ENCODE assay signal across 19 mouse cellular contexts in genomic region chr12:41192829-41193228, GRCm38 (mm10).
"Had no signal": no experiment of that assay in that cellular context is flagged by ENCODE, and none has a peak within 500 bp of the region (broad histone marks: within the 10 kb centered on the region; RNA-seq: fewer than 3 reads in every experiment).

No protein-coding gene starts in this region.

- H3K4me2 ChIP-seq: liver, embryonic 13.5 days; midbrain, embryonic 11.5 days; neural tube, embryonic 13.5 days; stomach, embryonic 15.5 days had no signal

- DNase-seq: kidney, postnatal 25 days; layer of hippocampus, adult 9-11 months; liver, embryonic 13.5 days; lung, adult 2 months; lung, postnatal 14 days; lung, postnatal 4 days; retina, postnatal 1 day; right cerebral cortex, postnatal 25 days; spleen, adult 18-20 months; thymus, adult 18-20 months; thymus, postnatal 36 days had no signal

- H3K9ac ChIP-seq: liver, embryonic 13.5 days; neural tube, embryonic 13.5 days; stomach, embryonic 15.5 days had no signal

- H3K4me3 ChIP-seq: layer of hippocampus, adult 2 months; left cerebral cortex, adult 2 months; liver, embryonic 13.5 days; myocyte; neural tube, embryonic 13.5 days; stomach, embryonic 15.5 days had no signal

- H3K27ac ChIP-seq: kidney, postnatal 0 days; layer of hippocampus, adult 2 months; left cerebral cortex, adult 2 months; liver, embryonic 13.5 days; neural tube, embryonic 13.5 days; stomach, embryonic 15.5 days had no signal

- H3K27me3 ChIP-seq: liver, embryonic 13.5 days; neural tube, embryonic 13.5 days; stomach, embryonic 15.5 days had no signal

- H3K36me3 ChIP-seq: liver, embryonic 13.5 days; neural tube, embryonic 13.5 days; stomach, embryonic 15.5 days had no signal

- H3K4me1 ChIP-seq: liver, embryonic 13.5 days; stomach, embryonic 15.5 days had no signal

- H3K9me3 ChIP-seq: liver, embryonic 13.5 days; neural tube, embryonic 13.5 days; stomach, embryonic 15.5 days had no signal

- ATAC-seq: midbrain, embryonic 16.5 days had no signal
